Comparison of ENCODE assay signal across 10 mouse cellular contexts in the genomic region with DNA sequence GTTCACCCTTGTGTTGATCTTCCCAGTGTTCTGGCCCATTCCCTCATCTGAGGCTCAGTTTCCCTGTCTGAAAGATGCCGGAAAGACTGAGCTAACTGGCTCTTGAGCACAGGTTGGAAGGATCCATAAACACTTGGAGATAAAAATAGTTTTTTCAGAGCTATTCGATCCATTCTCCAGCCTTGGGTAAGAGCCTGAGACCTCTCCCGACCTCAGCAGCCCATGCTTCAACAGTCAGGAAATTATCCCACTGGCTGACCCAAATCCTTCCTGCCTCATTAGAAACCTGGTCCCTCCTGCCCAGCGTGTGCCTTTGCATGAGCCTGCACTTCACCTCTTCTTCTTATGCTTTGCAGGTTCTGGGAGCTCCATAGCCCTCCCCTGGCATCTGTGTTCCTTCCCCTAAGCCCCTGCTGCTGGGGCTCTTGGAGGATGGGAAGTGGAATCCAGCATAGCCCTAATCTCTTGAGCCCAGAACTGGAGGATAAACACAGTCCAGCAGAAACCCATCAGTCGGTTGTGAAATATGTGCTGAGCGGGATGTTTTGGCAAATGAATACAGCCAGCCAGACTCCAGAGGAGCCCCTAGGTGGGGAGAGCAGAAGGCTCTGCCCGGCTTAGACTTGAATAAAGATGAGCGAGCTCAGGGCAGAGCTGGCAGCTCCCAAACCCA. TPM values are rescaled to one million over a fixed set of nuclear protein-coding genes. Genes with fewer than 3 reads are reported as not detected.
DNase-seq lines count a peak whose midpoint lies in the region; ATAC-seq and TF ChIP-seq lines count a peak whose summit lies in the region.
"Had no signal": no experiment of that assay in that cellular context is flagged by ENCODE, and none has a peak within 500 bp of the region (broad histone marks: within the 10 kb centered on the region; RNA-seq: fewer than 3 reads in every experiment).

No protein-coding gene starts in this region.

- DNase-seq in heart, adult 11 months: peak; percentile 97
- DNase-seq in heart, adult 8-10 months (ENCODE audit: low spot score): no peak
- DNase-seq in urinary bladder, postnatal 14 days (ENCODE audit: low spot score): peak; percentile 44
- DNase-seq in urinary bladder, postnatal 4 days (ENCODE audit: low spot score in 2 of 2): no peak
- DNase-seq in lung, embryonic 14.5 days: peak; percentile 81
- DNase-seq in left cerebral cortex, postnatal 4 days: no peak
- no peak for DNase-seq in thymus, postnatal 14 days
- DNase-seq: B cell, adult 2 months had no signal

- H3K9ac ChIP-seq in lung, embryonic 14.5 days: no peak overlapping the region
- H3K9ac ChIP-seq: midbrain, embryonic 12.5 days had no signal

- intact Hi-C loops in left cerebral cortex, postnatal 4 days (cut with DNase I): no loop called here

- 24% methylated on average over 8 of the region's 8 CpGs for WGBS in lung, embryonic 14.5 days

- no peaks in the 10 kb centered on the region for H3K9me3 ChIP-seq in lung, embryonic 14.5 days (ENCODE audit: low read depth, low read length)
- H3K9me3 ChIP-seq: midbrain, embryonic 12.5 days had no signal

- ATAC-seq in lung, embryonic 14.5 days (ENCODE audit: insufficient read depth): peak; percentile 59
- ATAC-seq in megakaryocyte progenitor cell, adult 5-6 weeks (replicated peaks; ENCODE audit: poor library complexity): no peak

- H3K36me3 ChIP-seq in lung, embryonic 14.5 days (ENCODE audit: insufficient read depth): no peaks in the 10 kb centered on the region
- H3K36me3 ChIP-seq: midbrain, embryonic 12.5 days had no signal

- H3K27me3 ChIP-seq in lung, embryonic 14.5 days (ENCODE audit: insufficient read depth, low read length): no peaks in the 10 kb centered on the region
- H3K27me3 ChIP-seq: midbrain, embryonic 12.5 days had no signal

- H3K27ac ChIP-seq in lung, embryonic 14.5 days (ENCODE audit: low read depth): peak overlapping the region; percentile 64
- H3K27ac ChIP-seq: midbrain, embryonic 12.5 days had no signal

- peaks cover 43% of the 10 kb centered on the region for H3K4me1 ChIP-seq in lung, embryonic 14.5 days (ENCODE audit: insufficient read depth)

- no peak overlapping the region for H3K4me3 ChIP-seq in lung, embryonic 14.5 days (ENCODE audit: low read depth, low read length)
- H3K4me3 ChIP-seq: midbrain, embryonic 12.5 days had no signal

- H3K4me2 ChIP-seq in lung, embryonic 14.5 days: 0 out of 2 replicates have a peak overlapping the region, but pooled peaks have one; percentile 22
- H3K4me2 ChIP-seq: midbrain, embryonic 12.5 days had no signal

- TF ChIP-seq CTCF in lung, embryonic 14.5 days (IDR thresholded peaks at IDR 0.05; ENCODE audit: low read depth): no peak

RNA-seq across cellular contexts. Expression of gene Loxl1, which starts 9.3 kb away (rescaled TPM):
- 10 to 100 TPM; 14.3 to 19.3 (median 16.6) TPM for total RNA-seq in heart, adult 8-10 months (2022)
- 34.4 and 37.1 TPM in 2 replicates for polyA plus RNA-seq in lung, embryonic 14.5 days (2014; fragmentation: Nextera tagmentation; extraction: Ambion mirVana)
- total RNA-seq in left cerebral cortex, postnatal 4 days (2021): 1 to 10 TPM; 4.8 to 5.5 TPM
- not detected in 2 replicates for total RNA-seq in megakaryocyte progenitor cell, adult 5-6 weeks (2015)
- total RNA-seq in megakaryocyte progenitor cell, adult 5-6 weeks (2017): not detected in 2 replicates

RNA-seq across cellular contexts. Expression of gene Stoml1, which starts 50.8 kb away (rescaled TPM):
- total RNA-seq in heart, adult 8-10 months (2022): 10 to 100 TPM in 3 of 4 experiments, 1 to 10 TPM in 1; 9.5 to 13.4 (median 11.7) TPM
- polyA plus RNA-seq in lung, embryonic 14.5 days (2014; fragmentation: Nextera tagmentation; extraction: Ambion mirVana): 23.2 and 27.1 TPM in 2 replicates
- total RNA-seq in left cerebral cortex, postnatal 4 days (2021): 10 to 100 TPM; 84.5 to 93.2 TPM
- 1.9 and 6.7 TPM in 2 replicates for total RNA-seq in megakaryocyte progenitor cell, adult 5-6 weeks (2015)
- 7.3 and 7.9 TPM in 2 replicates for total RNA-seq in megakaryocyte progenitor cell, adult 5-6 weeks (2017)

RNA-seq across cellular contexts. Expression of gene Pml, which starts 54.1 kb away (rescaled TPM):
- total RNA-seq in heart, adult 8-10 months (2022): 1 to 10 TPM; 7.0 to 9.1 (median 8.0) TPM
- 21.4 and 23.2 TPM in 2 replicates for polyA plus RNA-seq in lung, embryonic 14.5 days (2014; fragmentation: Nextera tagmentation; extraction: Ambion mirVana)
- 10 to 100 TPM; 11.3 to 14.7 TPM for total RNA-seq in left cerebral cortex, postnatal 4 days (2021)
- total RNA-seq in megakaryocyte progenitor cell, adult 5-6 weeks (2015): 32.6 and 41.2 TPM in 2 replicates
- total RNA-seq in megakaryocyte progenitor cell, adult 5-6 weeks (2017): 13.2 and 14.5 TPM in 2 replicates

Comparison
In these comparisons a context has a peak if more than half of its experiments do, and no peak if none do; other contexts are left out.
1. DNase-seq: peak in heart, adult 11 months (single experiment), urinary bladder, postnatal 14 days (single experiment) and lung, embryonic 14.5 days (single experiment); none in heart, adult 8-10 months (single experiment), urinary bladder, postnatal 4 days (0 of 2), left cerebral cortex, postnatal 4 days (single experiment) and thymus, postnatal 14 days (single experiment).
2. RNA of gene Loxl1, which starts 9.3 kb away (total RNA-seq): 14.3 to 19.3 TPM in heart, adult 8-10 months and 4.8 to 5.5 TPM in left cerebral cortex, postnatal 4 days; not detected in megakaryocyte progenitor cell, adult 5-6 weeks; every median in the first group is over 4 times any median in the second.
3. RNA of gene Stoml1, which starts 50.8 kb away (total RNA-seq): 84.5 to 93.2 TPM in left cerebral cortex, postnatal 4 days; 9.5 to 13.4 TPM in heart, adult 8-10 months and 1.9 to 7.9 TPM in megakaryocyte progenitor cell, adult 5-6 weeks; every median in the first group is over 4 times any median in the second.